Mouse (Mus musculus) hindbrain, postnatal 0 days (tissue): ENCODE measurements around the gene Sema6c. TPM values are rescaled to one million over a fixed set of nuclear protein-coding genes. Genes with fewer than 3 reads are reported as not detected.

Experiments used
- ATAC-seq: fragments of 200-750 bp; cut with Nextera tagmentation; 2 replicates; pipeline ENCODE4 v1.8.0; 2017; ENCODE audit warnings: mild to moderate bottlenecking, moderate TSS enrichment, moderate library complexity
- DNase-seq: peaks from one replicate; pipeline ENCODE4 v3.0.0-alpha.2; 2015; ENCODE audit warnings: low spot score
- H3K27ac ChIP-seq: fragments of 300-500 bp; sonication (generic); 2 replicates; pipeline ENCODE4 v1.5.1; 2014; ENCODE audit warnings: mild to moderate bottlenecking
- H3K27me3 ChIP-seq: fragments of 300-500 bp; sonication (generic); 2 replicates; pipeline ENCODE4 v1.6.1; 2014; ENCODE audit warnings: low read length, mixed read lengths; ENCODE audit not compliant: insufficient read depth
- H3K36me3 ChIP-seq: fragments of 300-500 bp; sonication (generic); 2 replicates; pipeline ENCODE4 v1.6.1; 2014; ENCODE audit warnings: low read length, mixed read lengths; ENCODE audit not compliant: insufficient read depth
- H3K4me1 ChIP-seq: fragments of 300-500 bp; sonication (generic); 2 replicates; pipeline ENCODE4 v1.6.1; 2014; ENCODE audit warnings: antibody characterized with exemption, low read length, mixed read lengths; ENCODE audit not compliant: insufficient read depth
- H3K4me2 ChIP-seq: fragments of 300-500 bp; sonication (generic); 2 replicates; pipeline ENCODE4 v1.6.1; 2014; ENCODE audit warnings: low read depth, mild to moderate bottlenecking, low read length, moderate library complexity, mixed read lengths
- H3K4me3 ChIP-seq: fragments of 300-500 bp; sonication (generic); 2 replicates; pipeline ENCODE4 v1.5.1; 2014; ENCODE audit warnings: low read length
- H3K9ac ChIP-seq: fragments of 300-500 bp; sonication (generic); replicated peaks from 2 replicates; pipeline ENCODE4 v1.6.1; 2014; ENCODE audit warnings: mild to moderate bottlenecking, low read length, moderate library complexity, mixed read lengths
- H3K9me3 ChIP-seq: fragments of 300-500 bp; sonication (generic); 2 replicates; pipeline ENCODE4 v1.6.1; 2016; ENCODE audit warnings: low read length, mixed read lengths
- CTCF ChIP-seq: IDR thresholded peaks from 2 replicates; pipeline ENCODE4 v1.5.1; 2016; ENCODE audit warnings: antibody characterized with exemption, control low read depth, low read depth
- WGBS: fragments of 180-500 bp; shearing (Covaris S2); extraction: QIAGEN DNeasy Blood & Tissue Kit; methylation state at CpG from one replicate; pipeline ENCODE4 v1.1.7; 2014; 5-methylcytosine and 5-hydroxymethylcytosine counted together
- polyA plus RNA-seq: library from polyadenylated mRNA; unstranded; fragments of >200 nt; fragmentation: Nextera tagmentation; extraction: Ambion mirVana; gene quantifications from 2 replicates; pipeline ENCODE4 v1.2.1, GENCODE M21; 2015
- total RNA-seq: library from RNA; depleted of rRNA; stranded (reverse); fragments of >200 nt; gene quantifications from 2 replicates; pipeline ENCODE4 v1.2.3, GENCODE M21; 2014

The Sema6c gene
- total and polyA plus RNA-seq, 2 experiments from 2014 or later = 16.4 to 127 TPM

GRCm38 (mm10) chr3:95161618-95162344 lies 1.5 kb downstream of the Sema6c start:
- H3K4me1 ChIP-seq = peaks cover 14% of the 10 kb centered on the region
- peaks cover 4% of the 10 kb centered on the region; the same call in 1 of the 2 replicates for H3K36me3 ChIP-seq
- peak overlapping the region; percentile 78 for H3K9ac ChIP-seq
- DNase-seq (peak; percentile 27), ATAC-seq (no peak)
- TF ChIP-seq CTCF = no peak
- H3K27ac ChIP-seq = peak overlapping the region; percentile 68
- WGBS = 3% methylated on average over 9 of the region's 9 CpGs
- no peaks in the 10 kb centered on the region for H3K27me3 ChIP-seq
- peak overlapping the region; percentile 93 for H3K4me3 ChIP-seq
- H3K9me3 ChIP-seq = no peaks in the 10 kb centered on the region
- H3K4me2 ChIP-seq = peak overlapping the region; percentile 83

GRCm38 (mm10) chr3:95162345-95162628 lies 2.0 kb downstream of the Sema6c start:
- no peak for TF ChIP-seq CTCF
- 7% methylated on average over 2 of the region's 2 CpGs for WGBS

GRCm38 (mm10) chr3:95163419-95164255 lies 3.4 kb downstream of the Sema6c start:
- H3K36me3 ChIP-seq = peaks cover 22% of the 10 kb centered on the region

More at GRCm38 (mm10) chr3:95162345-95162628, 2.0 kb downstream of the Sema6c start:
- peak overlapping the region; percentile 83 for H3K4me2 ChIP-seq
- peak overlapping the region; percentile 68 for H3K27ac ChIP-seq
- peak overlapping the region; percentile 78 for H3K9ac ChIP-seq
- no peaks in the 10 kb centered on the region for H3K27me3 ChIP-seq
- H3K4me1 ChIP-seq = peaks cover 14% of the 10 kb centered on the region
- peak overlapping the region; percentile 93 for H3K4me3 ChIP-seq
- no peaks in the 10 kb centered on the region for H3K9me3 ChIP-seq
- peaks cover 8% of the 10 kb centered on the region; the same call in 1 of the 2 replicates for H3K36me3 ChIP-seq
- DNase-seq (peak; percentile 39), ATAC-seq (no peak)

GRCm38 (mm10) chr3:95164256-95164550 lies 3.9 kb downstream of the Sema6c start:
- Histone ChIP-seq H3K27me3 (no peaks in the 10 kb centered on the region), H3K36me3 (peaks cover 27% of the 10 kb centered on the region), H3K27ac (0 out of 2 replicates have a peak overlapping the region, but pooled peaks have one; percentile 5), H3K9ac (no peak overlapping the region), H3K4me3 (no peak overlapping the region), H3K4me2 (peak overlapping the region; percentile 83; the same call in 1 of the 2 replicates), H3K4me1 (peaks cover 14% of the 10 kb centered on the region), H3K9me3 (no peaks in the 10 kb centered on the region)
- 61% methylated on average over 3 of the region's 5 CpGs for WGBS
- ATAC-seq (no peak), DNase-seq (no peak)
- TF ChIP-seq CTCF = no peak

More at GRCm38 (mm10) chr3:95163419-95164255, 3.4 kb downstream of the Sema6c start:
- Histone ChIP-seq H3K27ac (peak overlapping the region; percentile 5; the same call in 1 of the 2 replicates), H3K27me3 (no peaks in the 10 kb centered on the region), H3K9ac (0 out of 2 replicates have a peak overlapping the region, but pooled peaks have one; percentile 37), H3K4me2 (peak overlapping the region; percentile 83), H3K4me3 (0 out of 2 replicates have a peak overlapping the region, but pooled peaks have one; percentile 2), H3K4me1 (peaks cover 14% of the 10 kb centered on the region), H3K9me3 (no peaks in the 10 kb centered on the region)
- no peak for TF ChIP-seq CTCF
- DNase-seq (peak; percentile 49), ATAC-seq (peak; percentile 11; the same call in 1 of the 2 replicates)
- 35% methylated on average over 11 of the region's 11 CpGs for WGBS

- no peak overlapping the region for H3K27ac ChIP-seq
- 81% methylated on average over 5 of the region's 5 CpGs for WGBS
- no peaks in the 10 kb centered on the region for H3K9me3 ChIP-seq
- no peaks in the 10 kb centered on the region for H3K27me3 ChIP-seq
- no peak overlapping the region for H3K9ac ChIP-seq
- H3K4me1 ChIP-seq = peaks cover 14% of the 10 kb centered on the region
- TF ChIP-seq CTCF = no peak
- H3K4me2 ChIP-seq = no peak overlapping the region
- no peak overlapping the region for H3K4me3 ChIP-seq
- no peak for DNase-seq
- H3K36me3 ChIP-seq = peaks cover 34% of the 10 kb centered on the region
- no peak for ATAC-seq
Measured at GRCm38 (mm10) chr3:95164840-95165239, 4.6 kb downstream of the Sema6c start.

- ATAC-seq = no peak
- Histone ChIP-seq H3K4me3 (no peak overlapping the region), H3K9ac (no peak overlapping the region), H3K27ac (no peak overlapping the region), H3K4me2 (no peak overlapping the region), H3K27me3 (no peaks in the 10 kb centered on the region), H3K36me3 (peaks cover 59% of the 10 kb centered on the region), H3K9me3 (no peaks in the 10 kb centered on the region), H3K4me1 (no peaks in the 10 kb centered on the region)
- DNase-seq = no peak
- WGBS = 87% methylated on average over 10 of the region's 10 CpGs
- no peak for TF ChIP-seq CTCF
Measured at GRCm38 (mm10) chr3:95169996-95170395, 9.7 kb downstream of the Sema6c start.

- Histone ChIP-seq H3K4me1 (no peaks in the 10 kb centered on the region), H3K27me3 (no peaks in the 10 kb centered on the region), H3K4me3 (no peak overlapping the region), H3K9ac (no peak overlapping the region), H3K27ac (no peak overlapping the region), H3K9me3 (no peaks in the 10 kb centered on the region), H3K4me2 (no peak overlapping the region), H3K36me3 (peaks cover 57% of the 10 kb centered on the region)
- no peak for TF ChIP-seq CTCF
- DNase-seq = no peak
- 80% methylated on average over 6 of the region's 6 CpGs for WGBS
- ATAC-seq = no peak
Measured at GRCm38 (mm10) chr3:95171105-95171504, 10.8 kb downstream of the Sema6c start.
